Mouse (Mus musculus) liver, embryonic 14.5 days (tissue): ENCODE results near the gene Ncs1.

Source experiments
- CTCF ChIP-seq: IDR thresholded peaks from 2 replicates; pipeline ENCODE4 v1.5.1; 2016; ENCODE audit warnings: antibody characterized with exemption, low read depth, control low read depth
- EP300 ChIP-seq: IDR thresholded peaks from 2 replicates; pipeline ENCODE4 v1.6.1; 2016; ENCODE audit warnings: antibody characterized with exemption, low read depth

GRCm38 (mm10) chr2:31303177-31303576, 57.6 kb downstream of the Ncs1 start:
- TF ChIP-seq CTCF: no peak
- TF ChIP-seq EP300: no peak
